Mouse (Mus musculus) spleen, adult 2 months (tissue): ENCODE measurements around the gene Gmnn. TPM values are rescaled to one million over a fixed set of nuclear protein-coding genes. Genes with fewer than 3 reads are reported as not detected.

ENCODE experiments used
- DNase-seq, 2 experiments: peaks; one replicate each; pipeline versions ENCODE4 v3.0.0 to v3.0.0-alpha.2; 2012 to 2021; ENCODE audit warnings: low spot score in 2 of 2, low read depth in 1 of 2
- H3K27ac ChIP-seq: fragments of 200-500 bp; 2 replicates; pipeline ENCODE4 v1.5.1; 2012; ENCODE audit warnings: low read length, inconsistent platforms; ENCODE audit not compliant: insufficient read depth
- H3K27me3 ChIP-seq: fragments of 200-500 bp; 2 replicates; pipeline ENCODE4 v1.6.1; 2012; ENCODE audit warnings: mild to moderate bottlenecking, moderate library complexity, low read length, inconsistent platforms; ENCODE audit not compliant: control insufficient read depth, insufficient read depth
- H3K36me3 ChIP-seq: fragments of 200-500 bp; 2 replicates; pipeline ENCODE4 v1.6.1; 2012; ENCODE audit warnings: mild to moderate bottlenecking, low read length, inconsistent platforms; ENCODE audit not compliant: control insufficient read depth, insufficient read depth
- H3K4me1 ChIP-seq: fragments of 200-500 bp; 2 replicates; pipeline ENCODE4 v1.6.1; 2011; ENCODE audit warnings: inconsistent platforms; ENCODE audit not compliant: control insufficient read depth, insufficient read depth, insufficient read length
- H3K4me3 ChIP-seq: fragments of 200-500 bp; 2 replicates; pipeline ENCODE4 v1.5.1; 2011; ENCODE audit warnings: mild to moderate bottlenecking, inconsistent platforms; ENCODE audit not compliant: insufficient read depth, insufficient read length; ENCODE audit errors: extremely low read depth
- CTCF ChIP-seq: fragments of 200-500 bp; IDR thresholded peaks from 2 replicates; pipeline ENCODE4 v1.5.1; 2011; ENCODE audit warnings: mild to moderate bottlenecking, inconsistent platforms; ENCODE audit not compliant: insufficient read depth, insufficient read length, insufficient replicate concordance; ENCODE audit errors: extremely low read depth
- POLR2A ChIP-seq: fragments of 200-500 bp; IDR thresholded peaks from 2 replicates; pipeline ENCODE4 v1.6.1; 2011; ENCODE audit warnings: low read depth, low read length, inconsistent platforms
- WGBS: fragments of 180-500 bp; shearing (Covaris S2); methylation state at CpG from one replicate; pipeline ENCODE4 v1.1.7; 2018; 5-methylcytosine and 5-hydroxymethylcytosine counted together
- polyA plus RNA-seq: library from polyadenylated mRNA; depleted of rRNA; stranded (reverse); fragments of >200 nt; gene quantifications from 2 replicates; pipeline ENCODE4 v1.2.3, GENCODE M21; 2012

Gmnn gene
- polyA plus RNA-seq, 1 experiment: 2.7 TPM

- Histone ChIP-seq H3K36me3 (peaks cover 8% of the 10 kb centered on the region), H3K27me3 (no peaks in the 10 kb centered on the region), H3K27ac (no peak overlapping the region), H3K4me3 (no peak overlapping the region), H3K4me1 (no peaks in the 10 kb centered on the region)
- DNase-seq: no peak
- WGBS: 92% methylated on average over 3 of the region's 3 CpGs
- no peak for TF ChIP-seq POLR2A
- no peak for TF ChIP-seq CTCF
These were observed 13.9 kb downstream of the Gmnn start for GRCm38 (mm10) chr13:24747823-24748222.

- no peaks in the 10 kb centered on the region for H3K4me1 ChIP-seq
- TF ChIP-seq POLR2A: no peak
- no peak for TF ChIP-seq CTCF
- H3K27me3 ChIP-seq: no peaks in the 10 kb centered on the region
- no peak for DNase-seq
- no peak within 1 kb of the TSS for H3K4me3 ChIP-seq
- peaks cover 2% of the 10 kb centered on the region; the same call in 1 of the 2 replicates for H3K36me3 ChIP-seq
- WGBS: 94% methylated on average over 10 of the region's 10 CpGs
- H3K27ac ChIP-seq: no peak within 1 kb of the TSS
These were observed 20.7 kb downstream of the Gmnn start, which contains the start of gene Armh2 for GRCm38 (mm10) chr13:24741028-24741427. Gene Armh2, plus strand, starts transcription at chr13:24741232.

GRCm38 (mm10) chr13:24735608-24736131 is 26.1 kb downstream of the Gmnn start:
- H3K27ac ChIP-seq: no peak overlapping the region
- no peaks in the 10 kb centered on the region for H3K27me3 ChIP-seq
- 85% methylated on average over 6 of the region's 6 CpGs for WGBS
- no peak for TF ChIP-seq POLR2A
- TF ChIP-seq CTCF: no peak
- no peak overlapping the region for H3K4me3 ChIP-seq
- peaks cover 31% of the 10 kb centered on the region for H3K36me3 ChIP-seq
- H3K4me1 ChIP-seq: no peaks in the 10 kb centered on the region
- DNase-seq: no peak

GRCm38 (mm10) chr13:24734502-24734901 is 27.2 kb downstream of the Gmnn start:
- no peak for TF ChIP-seq CTCF
- no peak for TF ChIP-seq POLR2A
- no peak overlapping the region for H3K27ac ChIP-seq
- no peak for DNase-seq
- no peaks in the 10 kb centered on the region for H3K4me1 ChIP-seq
- WGBS: 91% methylated on average over 5 of the region's 5 CpGs
- H3K36me3 ChIP-seq: peaks cover 38% of the 10 kb centered on the region
- H3K4me3 ChIP-seq: no peak overlapping the region
- no peaks in the 10 kb centered on the region for H3K27me3 ChIP-seq

- Histone ChIP-seq H3K4me3 (no peak overlapping the region), H3K27me3 (no peaks in the 10 kb centered on the region), H3K27ac (no peak overlapping the region), H3K4me1 (no peaks in the 10 kb centered on the region), H3K36me3 (peaks cover 46% of the 10 kb centered on the region)
- 91% methylated on average over 5 of the region's 5 CpGs for WGBS
- TF ChIP-seq CTCF: no peak
- no peak for TF ChIP-seq POLR2A
- DNase-seq: no peak
These were observed 32.6 kb downstream of the Gmnn start for GRCm38 (mm10) chr13:24729128-24729527.

- no peak for TF ChIP-seq POLR2A
- no peak for TF ChIP-seq CTCF
- H3K36me3 ChIP-seq: peaks cover 39% of the 10 kb centered on the region
- WGBS: 93% methylated on average over 4 of the region's 4 CpGs
- H3K4me3 ChIP-seq: no peak overlapping the region
- no peak for DNase-seq
- no peaks in the 10 kb centered on the region for H3K4me1 ChIP-seq
- no peaks in the 10 kb centered on the region for H3K27me3 ChIP-seq
- H3K27ac ChIP-seq: no peak overlapping the region
These were observed 37.3 kb downstream of the Gmnn start for GRCm38 (mm10) chr13:24724395-24724759.

- no peaks in the 10 kb centered on the region for H3K27me3 ChIP-seq
- DNase-seq: no peak
- H3K4me1 ChIP-seq: no peaks in the 10 kb centered on the region
- no peak overlapping the region for H3K4me3 ChIP-seq
- H3K36me3 ChIP-seq: peaks cover 40% of the 10 kb centered on the region
- WGBS: 83% methylated on average over 8 of the region's 8 CpGs
- TF ChIP-seq POLR2A: no peak
- no peak for TF ChIP-seq CTCF
- no peak overlapping the region for H3K27ac ChIP-seq
These were observed 37.9 kb downstream of the Gmnn start for GRCm38 (mm10) chr13:24723699-24724394.
